Mouse (Mus musculus): Measurements from ENCODE around the gene Adat1. TPM values are rescaled to one million over a fixed set of nuclear protein-coding genes. Genes with fewer than 3 reads are reported as not detected.

The Adat1 gene
- polyA plus RNA-seq, 1 experiment from 2014 or later: 11.7 TPM

GRCm38 (mm10) chr8:111932580-111933336 lies 59.3 kb downstream of the Adat1 start:
- Histone ChIP-seq H3K9ac (replicated peaks; ENCODE audit: low read length) (peak overlapping the region; percentile 77), H3K9me3 (ENCODE audit: low read length) (no peaks in the 10 kb centered on the region), H3K4me2 (replicated peaks; ENCODE audit: low read depth, low read length) (peak overlapping the region; percentile 85), H3K27ac (ENCODE audit: low read length) (peak overlapping the region; percentile 81), H3K27me3 (ENCODE audit: insufficient read depth, low read length) (no peaks in the 10 kb centered on the region), H3K4me1 (ENCODE audit: insufficient read depth, low read length) (peaks cover 15% of the 10 kb centered on the region), H3K4me3 (ENCODE audit: low read length) (peak overlapping the region; percentile 72), H3K36me3 (ENCODE audit: insufficient read depth, low read length) (no peaks in the 10 kb centered on the region)
- whole genome bisulfite sequencing: 23% methylated on average over 19 of the region's 19 CpGs
- ATAC-seq (ENCODE audit: low FRiP score, low TSS enrichment): peak; percentile 76

- Histone ChIP-seq H3K27me3 (ENCODE audit: insufficient read depth, low read length) (no peaks in the 10 kb centered on the region), H3K36me3 (ENCODE audit: insufficient read depth, low read length) (no peaks in the 10 kb centered on the region), H3K27ac (ENCODE audit: low read length) (no peak overlapping the region), H3K4me2 (replicated peaks; ENCODE audit: low read depth, low read length) (no peak overlapping the region), H3K4me1 (ENCODE audit: insufficient read depth, low read length) (peaks cover 15% of the 10 kb centered on the region), H3K4me3 (ENCODE audit: low read length) (no peak overlapping the region), H3K9me3 (ENCODE audit: low read length) (no peaks in the 10 kb centered on the region), H3K9ac (replicated peaks; ENCODE audit: low read length) (no peak overlapping the region)
- WGBS: 74% methylated on average over 16 of the region's 16 CpGs
- no peak for ATAC-seq (ENCODE audit: low FRiP score, low TSS enrichment)
Observed at GRCm38 (mm10) chr8:111931721-111932120, 60.4 kb downstream of the Adat1 start.

GRCm38 (mm10) chr8:111929648-111930344 lies 62.3 kb downstream of the Adat1 start:
- Histone ChIP-seq H3K27me3 (ENCODE audit: insufficient read depth, low read length) (no peaks in the 10 kb centered on the region), H3K9me3 (ENCODE audit: low read length) (no peaks in the 10 kb centered on the region)

GRCm38 (mm10) chr8:111924976-111925375 lies 67.1 kb downstream of the Adat1 start:
- 75% methylated on average over 7 of the region's 7 CpGs for WGBS
- H3K9ac ChIP-seq (replicated peaks; ENCODE audit: low read length): no peak overlapping the region
- no peaks in the 10 kb centered on the region for H3K36me3 ChIP-seq (ENCODE audit: insufficient read depth, low read length)
- peaks cover 6% of the 10 kb centered on the region; the same call in 1 of the 2 replicates for H3K4me1 ChIP-seq (ENCODE audit: insufficient read depth, low read length)
- ATAC-seq (ENCODE audit: low FRiP score, low TSS enrichment): no peak
- no peaks in the 10 kb centered on the region for H3K9me3 ChIP-seq (ENCODE audit: low read length)
- H3K4me3 ChIP-seq (ENCODE audit: low read length): no peak overlapping the region
- no peak overlapping the region for H3K27ac ChIP-seq (ENCODE audit: low read length)
- H3K4me2 ChIP-seq (replicated peaks; ENCODE audit: low read depth, low read length): no peak overlapping the region
- no peaks in the 10 kb centered on the region for H3K27me3 ChIP-seq (ENCODE audit: insufficient read depth, low read length)

More at GRCm38 (mm10) chr8:111929648-111930344, 62.3 kb downstream of the Adat1 start:
- Histone ChIP-seq H3K4me1 (ENCODE audit: insufficient read depth, low read length) (peaks cover 15% of the 10 kb centered on the region), H3K36me3 (ENCODE audit: insufficient read depth, low read length) (no peaks in the 10 kb centered on the region), H3K9ac (replicated peaks; ENCODE audit: low read length) (no peak overlapping the region), H3K4me3 (ENCODE audit: low read length) (no peak overlapping the region), H3K27ac (ENCODE audit: low read length) (no peak overlapping the region), H3K4me2 (replicated peaks; ENCODE audit: low read depth, low read length) (no peak overlapping the region)
- 80% methylated on average over 8 of the region's 8 CpGs for WGBS
- ATAC-seq (ENCODE audit: low FRiP score, low TSS enrichment): no peak

- H3K4me2 ChIP-seq (replicated peaks; ENCODE audit: low read depth, low read length): no peak overlapping the region
- peak; percentile 42; the same call in 1 of the 2 replicates for ATAC-seq (ENCODE audit: low FRiP score, low TSS enrichment)
- peaks cover 6% of the 10 kb centered on the region; the same call in 1 of the 2 replicates for H3K4me1 ChIP-seq (ENCODE audit: insufficient read depth, low read length)
- H3K9me3 ChIP-seq (ENCODE audit: low read length): no peaks in the 10 kb centered on the region
- H3K27me3 ChIP-seq (ENCODE audit: insufficient read depth, low read length): no peaks in the 10 kb centered on the region
- no peak overlapping the region for H3K27ac ChIP-seq (ENCODE audit: low read length)
- H3K36me3 ChIP-seq (ENCODE audit: insufficient read depth, low read length): no peaks in the 10 kb centered on the region
- WGBS: 29% methylated on average over 10 of the region's 10 CpGs
- H3K4me3 ChIP-seq (ENCODE audit: low read length): no peak overlapping the region
- no peak overlapping the region for H3K9ac ChIP-seq (replicated peaks; ENCODE audit: low read length)
Observed at GRCm38 (mm10) chr8:111923383-111923804, 68.7 kb downstream of the Adat1 start.

- 70% methylated on average over 4 of the region's 4 CpGs for WGBS
- Histone ChIP-seq H3K4me1 (ENCODE audit: insufficient read depth, low read length) (peaks cover 6% of the 10 kb centered on the region; the same call in 1 of the 2 replicates), H3K9ac (replicated peaks; ENCODE audit: low read length) (no peak overlapping the region), H3K4me2 (replicated peaks; ENCODE audit: low read depth, low read length) (no peak overlapping the region), H3K9me3 (ENCODE audit: low read length) (no peaks in the 10 kb centered on the region), H3K4me3 (ENCODE audit: low read length) (no peak overlapping the region), H3K27ac (ENCODE audit: low read length) (peak overlapping the region; percentile 46; the same call in 1 of the 2 replicates), H3K36me3 (ENCODE audit: insufficient read depth, low read length) (peaks cover 2% of the 10 kb centered on the region; the same call in 1 of the 2 replicates), H3K27me3 (ENCODE audit: insufficient read depth, low read length) (no peaks in the 10 kb centered on the region)
- ATAC-seq (ENCODE audit: low FRiP score, low TSS enrichment): no peak
Observed at GRCm38 (mm10) chr8:111920971-111921370, 71.1 kb downstream of the Adat1 start.

- Histone ChIP-seq H3K9ac (replicated peaks; ENCODE audit: low read length) (no peak overlapping the region), H3K27ac (ENCODE audit: low read length) (no peak overlapping the region), H3K4me2 (replicated peaks; ENCODE audit: low read depth, low read length) (no peak overlapping the region), H3K4me3 (ENCODE audit: low read length) (no peak overlapping the region), H3K36me3 (ENCODE audit: insufficient read depth, low read length) (peaks cover 2% of the 10 kb centered on the region; the same call in 1 of the 2 replicates), H3K27me3 (ENCODE audit: insufficient read depth, low read length) (no peaks in the 10 kb centered on the region), H3K9me3 (ENCODE audit: low read length) (no peaks in the 10 kb centered on the region), H3K4me1 (ENCODE audit: insufficient read depth, low read length) (peaks cover 6% of the 10 kb centered on the region; the same call in 1 of the 2 replicates)
- WGBS: 94% methylated on average over 2 of the region's 2 CpGs
- no peak for ATAC-seq (ENCODE audit: low FRiP score, low TSS enrichment)
Observed at GRCm38 (mm10) chr8:111919663-111920062, 72.4 kb downstream of the Adat1 start.

Other genes starting within 250 kb of the Adat1 start
- 49.6 and 60.1 TPM in 2 replicates for gene Bcar1, start 248.5 kb downstream of the Adat1 start, polyA plus RNA-seq (2015; fragmentation: Nextera tagmentation; extraction: Ambion mirVana)
- 220 and 232 TPM in 2 replicates for gene Cfdp1, start 138.0 kb downstream of the Adat1 start, polyA plus RNA-seq (2015; fragmentation: Nextera tagmentation; extraction: Ambion mirVana)
- gene Tmem170, start 115.6 kb downstream of the Adat1 start, polyA plus RNA-seq (2015; fragmentation: Nextera tagmentation; extraction: Ambion mirVana): 10.6 and 13.7 TPM in 2 replicates
- 1.3 and 1.9 TPM in 2 replicates for gene Chst5, start 81.9 kb downstream of the Adat1 start, polyA plus RNA-seq (2015; fragmentation: Nextera tagmentation; extraction: Ambion mirVana)
- 20.7 and 24.6 TPM in 2 replicates for gene Tmem231, start 58.4 kb downstream of the Adat1 start, polyA plus RNA-seq (2015; fragmentation: Nextera tagmentation; extraction: Ambion mirVana)
- 197 and 202 TPM in 2 replicates for gene Gabarapl2, start 51.6 kb downstream of the Adat1 start, polyA plus RNA-seq (2015; fragmentation: Nextera tagmentation; extraction: Ambion mirVana)
- gene Kars, start 19.0 kb upstream of the Adat1 start, polyA plus RNA-seq (2015; fragmentation: Nextera tagmentation; extraction: Ambion mirVana): 213 and 217 TPM in 2 replicates
- 26.8 and 27.9 TPM in 2 replicates for gene Terf2ip, start 19.1 kb upstream of the Adat1 start, polyA plus RNA-seq (2015; fragmentation: Nextera tagmentation; extraction: Ambion mirVana)
- gene Gm6793, start 22.7 kb upstream of the Adat1 start, polyA plus RNA-seq (2015; fragmentation: Nextera tagmentation; extraction: Ambion mirVana): 0.75 and 0.78 TPM in 2 replicates

All from kidney, embryonic 16.5 days (tissue).